Mouse (Mus musculus) limb, embryonic 14.5 days (tissue): ENCODE results near the gene Prlh. TPM values are rescaled to one million over a fixed set of nuclear protein-coding genes. Genes with fewer than 3 reads are reported as not detected.

Experiments
- ATAC-seq: fragments of 200-750 bp; cut with Nextera tagmentation; 2 replicates; pipeline ENCODE4 v1.8.0; 2017; ENCODE audit warnings: low read depth, moderate number of reproducible peaks, moderate TSS enrichment; ENCODE audit not compliant: low FRiP score
- DNase-seq: peaks from one replicate; pipeline ENCODE4 v3.0.0-alpha.2; 2015; ENCODE audit warnings: low spot score
- H3K27ac ChIP-seq: fragments of 300-500 bp; sonication (generic); replicated peaks from 2 replicates; pipeline ENCODE4 v1.5.1; 2014; ENCODE audit warnings: low read depth, mild to moderate bottlenecking, low read length, moderate library complexity, mixed read lengths
- H3K27me3 ChIP-seq: fragments of 300-500 bp; sonication (generic); 2 replicates; pipeline ENCODE4 v1.6.1; 2014; ENCODE audit warnings: low read length, mixed read lengths; ENCODE audit not compliant: control insufficient read depth, insufficient read depth
- H3K36me3 ChIP-seq: fragments of 300-500 bp; sonication (generic); 2 replicates; pipeline ENCODE4 v1.6.1; 2014; ENCODE audit warnings: mild to moderate bottlenecking, low read length, moderate library complexity, mixed read lengths; ENCODE audit not compliant: control insufficient read depth, insufficient read depth
- H3K4me1 ChIP-seq: fragments of 300-500 bp; sonication (generic); 2 replicates; pipeline ENCODE4 v1.6.1; 2014; ENCODE audit warnings: antibody characterized with exemption, low read length, mixed read lengths; ENCODE audit not compliant: control insufficient read depth, insufficient read depth
- H3K4me2 ChIP-seq: fragments of 300-500 bp; sonication (generic); replicated peaks from 2 replicates; pipeline ENCODE4 v1.6.1; 2014; ENCODE audit warnings: low read depth, mild to moderate bottlenecking, low read length, moderate library complexity; ENCODE audit not compliant: severe bottlenecking
- H3K4me3 ChIP-seq: fragments of 300-500 bp; sonication (generic); replicated peaks from 2 replicates; pipeline ENCODE4 v1.5.1; 2014; ENCODE audit warnings: low read length
- H3K9ac ChIP-seq: fragments of 300-500 bp; sonication (generic); 2 replicates; pipeline ENCODE4 v1.6.1; 2014; ENCODE audit warnings: mild to moderate bottlenecking, low read depth, low read length, moderate library complexity; ENCODE audit not compliant: severe bottlenecking
- H3K9me3 ChIP-seq: fragments of 300-500 bp; sonication (generic); 2 replicates; pipeline ENCODE4 v1.6.1; 2016; ENCODE audit warnings: low read length; ENCODE audit not compliant: control insufficient read depth
- POLR2A ChIP-seq: fragments of 200-500 bp; IDR thresholded peaks from 2 replicates; pipeline ENCODE4 v1.8.0; 2012; ENCODE audit warnings: inconsistent platforms, mild to moderate bottlenecking, moderate library complexity, borderline replicate concordance; ENCODE audit not compliant: insufficient read depth, insufficient read length; ENCODE audit errors: extremely low read depth
- WGBS: fragments of 180-500 bp; shearing (Covaris S2); extraction: QIAGEN DNeasy Blood & Tissue Kit; methylation state at CpG from one replicate; pipeline ENCODE4 v1.1.7; 2014; 5-methylcytosine and 5-hydroxymethylcytosine counted together
- polyA plus RNA-seq, 2 experiments: library from polyadenylated mRNA; depleted of rRNA in 1 of 2; stranded (reverse) in 1 of 2; unstranded in 1 of 2; fragments of >200 nt; fragmentation: Nextera tagmentation in 1 of 2; extraction: Ambion mirVana in 1 of 2; gene quantifications; 2 replicates each; pipeline versions ENCODE4 v1.2.1 to v1.2.3; 2012 to 2014

Gene Prlh
- polyA plus RNA-seq, 2 experiments = not detected

- Histone ChIP-seq H3K4me2 (no peak overlapping the region), H3K4me3 (no peak overlapping the region), H3K9ac (no peak overlapping the region), H3K27me3 (no peaks in the 10 kb centered on the region), H3K36me3 (no peaks in the 10 kb centered on the region), H3K9me3 (no peaks in the 10 kb centered on the region), H3K27ac (no peak overlapping the region), H3K4me1 (peaks cover 5% of the 10 kb centered on the region; the same call in 1 of the 2 replicates)
- ATAC-seq (peak; percentile 28; the same call in 1 of the 2 replicates), DNase-seq (no peak)
- WGBS = 80% methylated on average over 2 of the region's 2 CpGs
- no peak for TF ChIP-seq POLR2A
Observed at GRCm38 (mm10) chr1:90973574-90973911, 20.6 kb downstream of the Prlh start.

GRCm38 (mm10) chr1:90974906-90975649 lies 22.2 kb downstream of the Prlh start:
- Histone ChIP-seq H3K9me3 (no peaks in the 10 kb centered on the region), H3K27ac (no peak overlapping the region), H3K36me3 (no peaks in the 10 kb centered on the region), H3K4me3 (no peak overlapping the region), H3K4me2 (no peak overlapping the region), H3K4me1 (no peaks in the 10 kb centered on the region), H3K27me3 (no peaks in the 10 kb centered on the region), H3K9ac (no peak overlapping the region)
- no peak for TF ChIP-seq POLR2A
- ATAC-seq (peak; percentile 35; the same call in 1 of the 2 replicates), DNase-seq (peak; percentile 43)
- WGBS = 42% methylated on average over 12 of the region's 12 CpGs

- Histone ChIP-seq H3K27ac (no peak overlapping the region), H3K9ac (no peak overlapping the region), H3K9me3 (no peaks in the 10 kb centered on the region), H3K4me2 (no peak overlapping the region), H3K4me3 (no peak overlapping the region), H3K4me1 (no peaks in the 10 kb centered on the region), H3K27me3 (no peaks in the 10 kb centered on the region), H3K36me3 (no peaks in the 10 kb centered on the region)
- WGBS = 83% methylated on average over 4 of the region's 4 CpGs
- DNase-seq (no peak), ATAC-seq (no peak)
- TF ChIP-seq POLR2A = no peak
Observed at GRCm38 (mm10) chr1:90975960-90976359, 23.1 kb downstream of the Prlh start.

- Histone ChIP-seq H3K27me3 (no peaks in the 10 kb centered on the region), H3K4me3 (no peak overlapping the region), H3K27ac (no peak overlapping the region), H3K9me3 (no peaks in the 10 kb centered on the region), H3K4me1 (no peaks in the 10 kb centered on the region), H3K9ac (no peak overlapping the region), H3K36me3 (no peaks in the 10 kb centered on the region), H3K4me2 (no peak overlapping the region)
- DNase-seq (peak; percentile 34), ATAC-seq (no peak)
- no peak for TF ChIP-seq POLR2A
- WGBS = 64% methylated on average over 10 of the region's 10 CpGs
Observed at GRCm38 (mm10) chr1:90980638-90981330, 27.9 kb downstream of the Prlh start.

GRCm38 (mm10) chr1:90981346-90981745 lies 28.4 kb downstream of the Prlh start:
- H3K36me3 ChIP-seq = no peaks in the 10 kb centered on the region
- no peak overlapping the region for H3K9ac ChIP-seq
- no peak overlapping the region for H3K27ac ChIP-seq
- TF ChIP-seq POLR2A = no peak
- no peak overlapping the region for H3K4me3 ChIP-seq
- ATAC-seq (no peak), DNase-seq (no peak)
- H3K27me3 ChIP-seq = no peaks in the 10 kb centered on the region
- H3K9me3 ChIP-seq = no peaks in the 10 kb centered on the region
- no peaks in the 10 kb centered on the region for H3K4me1 ChIP-seq
- WGBS = 81% methylated on average over 3 of the region's 3 CpGs
- no peak overlapping the region for H3K4me2 ChIP-seq
